In the genomic region with DNA sequence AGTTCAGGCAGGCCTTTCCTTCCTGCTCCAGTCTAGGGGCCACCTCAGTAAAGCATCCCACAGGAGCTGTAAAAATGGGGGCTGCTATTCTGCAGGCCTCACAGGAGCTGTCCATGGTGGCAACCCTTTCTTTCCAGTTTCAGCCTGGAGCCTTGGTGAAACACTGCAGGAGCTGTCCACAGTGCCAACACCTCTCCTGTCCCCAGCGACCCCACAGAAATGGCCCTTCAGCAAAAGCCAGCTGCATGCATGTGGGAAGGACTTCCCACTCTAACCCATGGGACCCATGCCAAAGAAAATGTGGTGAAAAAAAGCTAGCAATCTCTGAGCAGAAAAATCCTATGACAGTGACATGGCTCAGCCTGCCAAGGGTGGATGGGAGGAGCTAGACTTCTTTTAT, we compare ENCODE assay signal across 10 mouse cellular contexts. TPM values are rescaled to one million over a fixed set of nuclear protein-coding genes. Genes with fewer than 3 reads are reported as not detected.
DNase-seq lines count a peak whose midpoint lies in the region; ATAC-seq lines count a peak whose summit lies in the region.
"Had no signal": no experiment of that assay in that cellular context is flagged by ENCODE, and none has a peak within 500 bp of the region (broad histone marks: within the 10 kb centered on the region; RNA-seq: fewer than 3 reads in every experiment).

No protein-coding gene starts in this region.

- H3K27me3 ChIP-seq in hindbrain, embryonic 11.5 days (ENCODE audit: control insufficient read depth, insufficient read depth, low read length) = peaks cover 10% of the 10 kb centered on the region
- H3K27me3 ChIP-seq in hindbrain, embryonic 16.5 days (replicated peaks; ENCODE audit: control insufficient read depth, insufficient read depth, low read length) = peaks cover 13% of the 10 kb centered on the region
- peaks cover 7% of the 10 kb centered on the region for H3K27me3 ChIP-seq in embryonic facial prominence, embryonic 11.5 days (ENCODE audit: control insufficient read depth, insufficient read depth, low read length)

- H3K4me1 ChIP-seq in hindbrain, embryonic 11.5 days (replicated peaks; ENCODE audit: control insufficient read depth, insufficient read depth, low read length) = no peaks in the 10 kb centered on the region
- no peaks in the 10 kb centered on the region for H3K4me1 ChIP-seq in hindbrain, embryonic 16.5 days (ENCODE audit: control insufficient read depth, insufficient read depth, low read depth, low read length)
- H3K4me1 ChIP-seq in embryonic facial prominence, embryonic 11.5 days (ENCODE audit: control insufficient read depth, insufficient read depth, low read length) = no peaks in the 10 kb centered on the region

- DNase-seq in hindbrain, embryonic 11.5 days (ENCODE audit: low spot score) = peak; percentile 53
- DNase-seq in thymus, postnatal 4 days = peak; percentile 61
- no peak for DNase-seq in thymus, postnatal 10 days (ENCODE audit: low spot score in 2 of 2)
- DNase-seq in embryonic facial prominence, embryonic 11.5 days (ENCODE audit: low spot score) = peak; percentile 76
- DNase-seq in yolk sac, embryonic 10.5 days (ENCODE audit: low spot score) = peak; percentile 55
- DNase-seq in right cerebral cortex, adult 18-20 months = no peak
- DNase-seq in left cerebral cortex, adult 9 months (ENCODE audit: low spot score in 2 of 2) = no peak
- DNase-seq: gastrocnemius, postnatal 36 days had no signal

- no peak overlapping the region for H3K4me3 ChIP-seq in hindbrain, embryonic 11.5 days (ENCODE audit: low read depth, low read length)
- H3K4me3 ChIP-seq in hindbrain, embryonic 16.5 days (ENCODE audit: low read length) = no peak overlapping the region
- H3K4me3 ChIP-seq in embryonic facial prominence, embryonic 11.5 days (ENCODE audit: low read depth, low read length) = no peak overlapping the region
- H3K4me3 ChIP-seq: megakaryocyte, embryonic 14.5 days had no signal

- no peaks in the 10 kb centered on the region for H3K36me3 ChIP-seq in hindbrain, embryonic 11.5 days (ENCODE audit: control insufficient read depth, insufficient read depth, low read length)
- no peaks in the 10 kb centered on the region for H3K36me3 ChIP-seq in hindbrain, embryonic 16.5 days (ENCODE audit: control insufficient read depth, insufficient read depth, low read length)
- H3K36me3 ChIP-seq in embryonic facial prominence, embryonic 11.5 days (replicated peaks; ENCODE audit: control insufficient read depth, insufficient read depth, low read depth, low read length) = no peaks in the 10 kb centered on the region

- ATAC-seq in hindbrain, embryonic 11.5 days (ENCODE audit: low FRiP score) = no peak
- no peak for ATAC-seq in hindbrain, embryonic 16.5 days
- ATAC-seq in embryonic facial prominence, embryonic 11.5 days (replicated peaks; ENCODE audit: insufficient number of reproducible peaks, low FRiP score, low TSS enrichment, low read depth) = no peak

- 8% methylated on average over 1 of the region's 1 CpGs for WGBS in hindbrain, embryonic 11.5 days
- WGBS in hindbrain, embryonic 16.5 days = 8% methylated on average over 1 of the region's 1 CpGs
- WGBS in embryonic facial prominence, embryonic 11.5 days = 4% methylated on average over 1 of the region's 1 CpGs

- H3K27ac ChIP-seq in hindbrain, embryonic 11.5 days (ENCODE audit: low read depth, low read length) = no peak overlapping the region
- no peak overlapping the region for H3K27ac ChIP-seq in hindbrain, embryonic 16.5 days (ENCODE audit: low read depth, low read length)
- H3K27ac ChIP-seq in embryonic facial prominence, embryonic 11.5 days (replicated peaks; ENCODE audit: low read depth, low read length) = no peak overlapping the region

- H3K9ac ChIP-seq in hindbrain, embryonic 11.5 days (ENCODE audit: low read depth, low read length) = no peak overlapping the region
- H3K9ac ChIP-seq in hindbrain, embryonic 16.5 days (ENCODE audit: low read depth, low read length) = no peak overlapping the region
- no peak overlapping the region for H3K9ac ChIP-seq in embryonic facial prominence, embryonic 11.5 days (replicated peaks; ENCODE audit: low read length)

- H3K4me2 ChIP-seq in hindbrain, embryonic 11.5 days (replicated peaks; ENCODE audit: low read depth, low read length) = no peak overlapping the region
- H3K4me2 ChIP-seq in hindbrain, embryonic 16.5 days (ENCODE audit: low read length) = no peak overlapping the region
- no peak overlapping the region for H3K4me2 ChIP-seq in embryonic facial prominence, embryonic 11.5 days (ENCODE audit: low read depth, low read length)

- no peaks in the 10 kb centered on the region for H3K9me3 ChIP-seq in hindbrain, embryonic 11.5 days (ENCODE audit: control insufficient read depth, low read length)
- H3K9me3 ChIP-seq in hindbrain, embryonic 16.5 days (ENCODE audit: control insufficient read depth, low read length) = no peaks in the 10 kb centered on the region
- H3K9me3 ChIP-seq in embryonic facial prominence, embryonic 11.5 days (replicated peaks; ENCODE audit: control insufficient read depth, low read length) = no peaks in the 10 kb centered on the region

RNA-seq across cellular contexts. Expression of gene Rps18, which starts 16.9 kb away (rescaled TPM):
- 1,221 and 1,241 TPM in 2 replicates for polyA plus RNA-seq in hindbrain, embryonic 11.5 days (2014; fragmentation: Nextera tagmentation; extraction: Ambion mirVana)
- polyA plus RNA-seq in hindbrain, embryonic 16.5 days (2015; fragmentation: Nextera tagmentation; extraction: Ambion mirVana) = 695 and 697 TPM in 2 replicates
- polyA plus RNA-seq in embryonic facial prominence, embryonic 11.5 days (2014; fragmentation: Nextera tagmentation; extraction: Ambion mirVana) = 1,395 and 1,560 TPM in 2 replicates

RNA-seq across cellular contexts. Expression of gene Vps52, which starts 17.1 kb away (rescaled TPM):
- 38.2 and 39.4 TPM in 2 replicates for polyA plus RNA-seq in hindbrain, embryonic 11.5 days (2014; fragmentation: Nextera tagmentation; extraction: Ambion mirVana)
- polyA plus RNA-seq in hindbrain, embryonic 16.5 days (2015; fragmentation: Nextera tagmentation; extraction: Ambion mirVana) = 75.4 and 80.7 TPM in 2 replicates
- polyA plus RNA-seq in embryonic facial prominence, embryonic 11.5 days (2014; fragmentation: Nextera tagmentation; extraction: Ambion mirVana) = 26.9 and 27.7 TPM in 2 replicates

RNA-seq across cellular contexts. Expression of gene B3galt4, which starts 21.4 kb away (rescaled TPM):
- 4.8 and 5.3 TPM in 2 replicates for polyA plus RNA-seq in hindbrain, embryonic 11.5 days (2014; fragmentation: Nextera tagmentation; extraction: Ambion mirVana)
- 13.3 and 16.1 TPM in 2 replicates for polyA plus RNA-seq in hindbrain, embryonic 16.5 days (2015; fragmentation: Nextera tagmentation; extraction: Ambion mirVana)
- 2.9 and 3.2 TPM in 2 replicates for polyA plus RNA-seq in embryonic facial prominence, embryonic 11.5 days (2014; fragmentation: Nextera tagmentation; extraction: Ambion mirVana)

RNA-seq across cellular contexts. Expression of gene H2-K1, which starts 27.5 kb away (rescaled TPM):
- polyA plus RNA-seq in hindbrain, embryonic 11.5 days (2014; fragmentation: Nextera tagmentation; extraction: Ambion mirVana) = 18.7 and 19.4 TPM in 2 replicates
- polyA plus RNA-seq in hindbrain, embryonic 16.5 days (2015; fragmentation: Nextera tagmentation; extraction: Ambion mirVana) = 16.6 and 18.8 TPM in 2 replicates
- polyA plus RNA-seq in embryonic facial prominence, embryonic 11.5 days (2014; fragmentation: Nextera tagmentation; extraction: Ambion mirVana) = 7.5 and 7.6 TPM in 2 replicates

RNA-seq across cellular contexts. Expression of gene Wdr46, which starts 32.2 kb away (rescaled TPM):
- 26.8 and 29.4 TPM in 2 replicates for polyA plus RNA-seq in hindbrain, embryonic 11.5 days (2014; fragmentation: Nextera tagmentation; extraction: Ambion mirVana)
- polyA plus RNA-seq in hindbrain, embryonic 16.5 days (2015; fragmentation: Nextera tagmentation; extraction: Ambion mirVana) = 20.7 and 23.5 TPM in 2 replicates
- 25.2 and 28.6 TPM in 2 replicates for polyA plus RNA-seq in embryonic facial prominence, embryonic 11.5 days (2014; fragmentation: Nextera tagmentation; extraction: Ambion mirVana)

Comparison
In these comparisons a context has a peak if more than half of its experiments do, and no peak if none do; other contexts are left out.
1. DNase-seq: peak in hindbrain, embryonic 11.5 days (single experiment), thymus, postnatal 4 days (single experiment), embryonic facial prominence, embryonic 11.5 days (single experiment) and yolk sac, embryonic 10.5 days (single experiment); none in thymus, postnatal 10 days (0 of 2), right cerebral cortex, adult 18-20 months (single experiment) and left cerebral cortex, adult 9 months (0 of 2).